Mouse (Mus musculus) neural tube, embryonic 14.5 days (tissue): ENCODE data around the gene Sumo3. TPM values are rescaled to one million over a fixed set of nuclear protein-coding genes. Genes with fewer than 3 reads are reported as not detected.

ENCODE experiments used
- ATAC-seq: fragments of 200-750 bp; cut with Nextera tagmentation; 2 replicates; pipeline ENCODE4 v1.8.0; 2017; ENCODE audit warnings: low read depth, mild to moderate bottlenecking, moderate TSS enrichment, moderate library complexity
- H3K27ac ChIP-seq: fragments of 300-500 bp; sonication (generic); 2 replicates; pipeline ENCODE4 v1.5.1; 2014; ENCODE audit warnings: low read depth, mild to moderate bottlenecking, control low read depth, low read length, moderate library complexity, mixed read lengths
- H3K27me3 ChIP-seq: fragments of 300-500 bp; sonication (generic); 2 replicates; pipeline ENCODE4 v1.6.1; 2014; ENCODE audit warnings: low read length; ENCODE audit not compliant: control insufficient read depth, insufficient read depth
- H3K36me3 ChIP-seq: fragments of 300-500 bp; sonication (generic); 2 replicates; pipeline ENCODE4 v1.6.1; 2014; ENCODE audit warnings: low read length, mixed read lengths; ENCODE audit not compliant: control insufficient read depth, insufficient read depth
- H3K4me1 ChIP-seq: fragments of 300-500 bp; sonication (generic); 2 replicates; pipeline ENCODE4 v1.6.1; 2014; ENCODE audit warnings: low read length; ENCODE audit not compliant: control insufficient read depth, insufficient read depth
- H3K4me2 ChIP-seq: fragments of 300-500 bp; sonication (generic); 2 replicates; pipeline ENCODE4 v1.6.1; 2014; ENCODE audit warnings: mild to moderate bottlenecking, low read depth, low read length, control low read depth
- H3K4me3 ChIP-seq: fragments of 300-500 bp; sonication (generic); 2 replicates; pipeline ENCODE4 v1.5.1; 2014; ENCODE audit warnings: low read depth, low read length, control low read depth, mixed read lengths
- H3K9ac ChIP-seq: fragments of 300-500 bp; sonication (generic); replicated peaks from 2 replicates; pipeline ENCODE4 v1.6.1; 2014; ENCODE audit warnings: low read depth, mild to moderate bottlenecking, control low read depth, low read length, mixed read lengths
- H3K9me3 ChIP-seq: fragments of 300-500 bp; sonication (generic); 2 replicates; pipeline ENCODE4 v1.6.1; 2016; ENCODE audit warnings: low read length; ENCODE audit not compliant: control insufficient read depth
- WGBS: fragments of 180-500 bp; shearing (Covaris S2); extraction: QIAGEN DNeasy Blood & Tissue Kit; methylation state at CpG from one replicate; pipeline ENCODE4 v1.1.7; 2014; 5-methylcytosine and 5-hydroxymethylcytosine counted together
- polyA plus RNA-seq: library from polyadenylated mRNA; unstranded; fragments of >200 nt; fragmentation: Nextera tagmentation; extraction: Ambion mirVana; gene quantifications from 2 replicates; pipeline ENCODE4 v1.2.1, GENCODE M21; 2014

Gene Sumo3
- polyA plus RNA-seq, 1 experiment from 2014 or later = 214 TPM

- Histone ChIP-seq H3K27me3 (no peaks in the 10 kb centered on the region), H3K36me3 (no peaks in the 10 kb centered on the region), H3K4me3 (no peak overlapping the region), H3K4me1 (no peaks in the 10 kb centered on the region), H3K27ac (no peak overlapping the region), H3K9me3 (no peaks in the 10 kb centered on the region), H3K4me2 (no peak overlapping the region), H3K9ac (no peak overlapping the region)
- WGBS = 52% methylated on average over 6 of the region's 6 CpGs
- ATAC-seq = no peak
Observed at GRCm38 (mm10) chr10:77569973-77570658, 35.8 kb upstream of the Sumo3 start.

DNA sequence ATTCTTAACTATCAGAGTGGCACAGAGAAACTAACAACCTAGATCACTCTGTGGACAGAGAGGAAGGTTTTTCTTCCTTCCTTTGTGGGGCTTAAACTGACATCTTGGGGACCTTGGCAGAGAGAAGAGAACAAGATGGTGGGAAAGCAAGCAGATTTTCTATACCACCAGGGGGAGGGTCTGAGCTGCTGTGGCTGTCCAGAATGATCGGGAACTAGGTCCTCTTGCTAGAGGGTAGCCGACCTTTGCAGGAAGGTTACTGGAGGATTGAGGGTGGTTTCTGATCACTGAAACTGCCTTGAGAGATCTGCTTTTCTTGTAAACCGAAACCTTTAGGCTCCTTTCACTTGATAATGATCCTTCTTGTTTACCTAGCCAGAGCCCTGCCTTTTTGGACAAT, 33.7 kb upstream of the Sumo3 start:
- H3K27me3 ChIP-seq = no peaks in the 10 kb centered on the region
- WGBS = 42% methylated on average over 3 of the region's 3 CpGs

DNA sequence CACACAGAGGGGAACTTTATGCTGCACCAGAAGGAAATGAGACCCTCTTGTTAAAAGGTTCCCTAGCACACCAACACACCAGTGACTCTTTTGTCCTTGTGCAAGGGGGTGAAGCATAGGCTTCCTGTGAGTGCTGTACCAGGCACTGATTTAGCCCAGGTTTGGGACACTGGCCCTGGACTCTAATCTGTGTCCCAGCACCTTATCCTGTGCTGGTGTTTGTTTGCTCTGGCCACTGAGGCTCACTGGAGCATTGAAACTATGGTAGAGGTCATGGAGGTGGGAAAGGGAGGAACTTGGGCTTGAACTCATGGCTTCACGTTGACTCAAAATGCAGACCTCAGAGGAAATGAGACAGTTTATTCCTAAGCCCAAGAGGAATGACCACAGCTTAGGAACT, 32.7 kb upstream of the Sumo3 start:
- Histone ChIP-seq H3K4me3 (no peak overlapping the region), H3K9me3 (no peaks in the 10 kb centered on the region), H3K9ac (no peak overlapping the region), H3K36me3 (no peaks in the 10 kb centered on the region), H3K27me3 (no peaks in the 10 kb centered on the region), H3K4me1 (no peaks in the 10 kb centered on the region), H3K27ac (no peak overlapping the region), H3K4me2 (no peak overlapping the region)
- ATAC-seq = no peak
- 96% methylated on average over 1 of the region's 1 CpGs for WGBS

More for the DNA sequence above, 33.7 kb upstream of the Sumo3 start:
- Histone ChIP-seq H3K27ac (no peak overlapping the region), H3K4me3 (no peak overlapping the region), H3K36me3 (no peaks in the 10 kb centered on the region), H3K4me1 (no peaks in the 10 kb centered on the region), H3K9me3 (no peaks in the 10 kb centered on the region), H3K4me2 (no peak overlapping the region), H3K9ac (no peak overlapping the region)
- ATAC-seq = no peak

- Histone ChIP-seq H3K27ac (no peak overlapping the region), H3K4me2 (no peak overlapping the region)
- 66% methylated on average over 10 of the region's 10 CpGs for WGBS
Observed at GRCm38 (mm10) chr10:77580027-77580920, 25.6 kb upstream of the Sumo3 start.

DNA sequence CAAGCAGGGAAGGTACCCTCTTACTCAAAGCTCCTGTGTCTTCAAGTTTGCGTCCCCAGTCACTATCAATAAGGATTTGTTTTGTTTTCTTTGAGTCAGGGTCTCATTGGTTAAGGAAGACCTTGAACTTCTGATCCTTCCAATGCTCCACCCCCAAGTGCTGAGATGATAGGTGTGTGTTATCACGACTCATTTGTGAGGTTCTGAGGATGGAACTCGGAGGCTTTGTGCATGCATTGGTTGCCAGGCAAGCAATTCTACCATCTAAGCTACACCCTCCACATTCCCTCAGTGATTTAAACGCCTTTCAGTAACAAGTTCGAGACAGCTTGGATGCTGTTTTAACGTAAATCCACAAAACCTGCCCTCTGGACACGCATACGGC, 24.9 kb upstream of the Sumo3 start:
- WGBS = 7% methylated on average over 8 of the region's 8 CpGs
- peak overlapping the region; percentile 80 for H3K9ac ChIP-seq

More at GRCm38 (mm10) chr10:77580027-77580920, 25.6 kb upstream of the Sumo3 start:
- ATAC-seq = no peak
- no peaks in the 10 kb centered on the region for H3K36me3 ChIP-seq
- no peak overlapping the region for H3K9ac ChIP-seq
- H3K27me3 ChIP-seq = no peaks in the 10 kb centered on the region
- H3K9me3 ChIP-seq = no peaks in the 10 kb centered on the region
- H3K4me1 ChIP-seq = peaks cover 12% of the 10 kb centered on the region; the same call in 1 of the 2 replicates
- H3K4me3 ChIP-seq = no peak overlapping the region

DNA sequence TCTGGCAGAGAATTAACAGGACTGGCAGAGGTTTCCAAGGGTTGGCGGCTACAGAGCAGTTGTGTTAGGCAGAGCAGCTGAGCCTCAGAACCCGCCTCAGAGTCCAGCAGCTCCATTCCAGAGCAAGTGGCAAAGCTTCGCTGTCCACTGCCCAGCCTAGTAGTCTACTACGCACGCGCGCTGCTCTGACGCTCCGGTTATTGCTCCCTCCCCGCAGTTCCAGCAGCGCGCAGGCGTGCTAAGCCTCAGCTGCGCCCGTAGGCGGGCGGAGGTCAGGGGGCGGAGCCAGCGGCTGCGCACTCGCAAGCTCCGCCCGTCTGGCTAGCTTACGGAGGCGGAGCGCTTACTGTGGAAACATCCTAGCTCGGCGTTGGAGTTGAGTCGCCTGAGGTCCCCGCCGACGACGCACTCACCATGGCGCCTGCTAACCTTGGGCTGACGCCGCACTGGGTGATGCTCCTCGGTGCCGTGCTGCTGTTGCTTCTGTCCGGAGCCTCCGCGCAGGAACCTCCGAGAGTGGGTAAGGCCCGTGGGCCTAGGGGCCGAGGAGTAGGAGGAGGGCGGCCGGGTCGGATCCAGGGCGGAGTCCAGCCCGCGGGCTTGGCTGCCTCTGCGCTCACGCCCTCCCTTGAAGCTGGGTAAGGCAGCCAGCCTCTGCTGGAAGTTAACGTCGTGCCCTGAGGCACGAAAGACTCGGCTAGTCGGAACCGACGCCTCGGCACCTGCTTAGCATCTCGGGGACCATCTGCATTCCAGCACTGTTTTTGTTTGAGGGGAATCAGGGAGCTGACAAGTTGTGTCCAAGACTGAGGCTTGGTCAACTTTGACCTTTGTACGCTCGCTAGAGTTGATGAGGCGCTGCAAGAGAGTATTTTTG, 24.3 kb upstream of the Sumo3 start, which contains the start of gene Pttg1ip:
TSS of gene Pttg1ip (plus strand) at position 313 of the 877 bp plus-strand sequence.
- H3K27ac ChIP-seq = peak within 1 kb of the TSS; percentile 71
- peak within 1 kb of the TSS; percentile 85 for H3K4me3 ChIP-seq
- peaks cover 12% of the 10 kb centered on the region; the same call in 1 of the 2 replicates for H3K4me1 ChIP-seq
- H3K36me3 ChIP-seq = no peaks in the 10 kb centered on the region
- WGBS = under 1% methylated on average over 64 of the region's 64 CpGs
- peak within 1 kb of the TSS; percentile 80 for H3K9ac ChIP-seq
- peak within 1 kb of the TSS; percentile 62 for H3K4me2 ChIP-seq
- H3K27me3 ChIP-seq = no peaks in the 10 kb centered on the region
- H3K9me3 ChIP-seq = no peaks in the 10 kb centered on the region
- ATAC-seq = peak; percentile 96

More for the DNA sequence above, 24.9 kb upstream of the Sumo3 start:
- Histone ChIP-seq H3K27ac (peak overlapping the region; percentile 71), H3K9me3 (no peaks in the 10 kb centered on the region), H3K4me1 (peaks cover 12% of the 10 kb centered on the region; the same call in 1 of the 2 replicates), H3K4me2 (peak overlapping the region; percentile 45), H3K27me3 (no peaks in the 10 kb centered on the region), H3K36me3 (no peaks in the 10 kb centered on the region), H3K4me3 (peak overlapping the region; percentile 85)
- peak; percentile 13; the same call in 1 of the 2 replicates for ATAC-seq

- H3K9me3 ChIP-seq = no peaks in the 10 kb centered on the region
- H3K27ac ChIP-seq = no peak overlapping the region
Observed at GRCm38 (mm10) chr10:77582285-77582618, 23.6 kb upstream of the Sumo3 start.

GRCm38 (mm10) chr10:77583795-77584422, 22.0 kb upstream of the Sumo3 start:
- H3K4me2 ChIP-seq = no peak overlapping the region
- H3K4me1 ChIP-seq = peaks cover 12% of the 10 kb centered on the region; the same call in 1 of the 2 replicates
- WGBS = 80% methylated on average over 10 of the region's 10 CpGs
- no peak overlapping the region for H3K4me3 ChIP-seq
- H3K36me3 ChIP-seq = peaks cover 3% of the 10 kb centered on the region; the same call in 1 of the 2 replicates
- no peak for ATAC-seq
- H3K27me3 ChIP-seq = no peaks in the 10 kb centered on the region
- H3K27ac ChIP-seq = no peak overlapping the region
- H3K9me3 ChIP-seq = no peaks in the 10 kb centered on the region
- H3K9ac ChIP-seq = no peak overlapping the region

More at GRCm38 (mm10) chr10:77582285-77582618, 23.6 kb upstream of the Sumo3 start:
- H3K36me3 ChIP-seq = no peaks in the 10 kb centered on the region
- H3K4me2 ChIP-seq = peak overlapping the region; percentile 62
- peak overlapping the region; percentile 80 for H3K9ac ChIP-seq
- H3K4me1 ChIP-seq = peaks cover 12% of the 10 kb centered on the region; the same call in 1 of the 2 replicates
- H3K27me3 ChIP-seq = no peaks in the 10 kb centered on the region
- 13% methylated on average over 8 of the region's 8 CpGs for WGBS
- no peak for ATAC-seq
- H3K4me3 ChIP-seq = peak overlapping the region; percentile 85
